Mouse (Mus musculus) neural tube, embryonic 12.5 days (tissue): ENCODE measurements at regions not wholly inside any gene's neighbourhood (a gene's known extent, or its start where the extent isn't known, plus 50 kb on each side); places are given as distances from the start of the nearest gene placed in this dataset.

Source experiments
- ATAC-seq: fragments of 200-750 bp; cut with Nextera tagmentation; 2 replicates; pipeline ENCODE4 v1.8.0; 2017; ENCODE audit warnings: low read depth, mild to moderate bottlenecking, moderate TSS enrichment, moderate library complexity; ENCODE audit not compliant: low FRiP score
- H3K27ac ChIP-seq: fragments of 300-500 bp; sonication (generic); 2 replicates; pipeline ENCODE4 v1.5.1; 2016
- H3K27me3 ChIP-seq: fragments of 300-500 bp; sonication (generic); replicated peaks from 2 replicates; pipeline ENCODE4 v1.6.1; 2016; ENCODE audit warnings: mild to moderate bottlenecking
- H3K36me3 ChIP-seq: fragments of 300-500 bp; sonication (generic); 2 replicates; pipeline ENCODE4 v1.6.1; 2016; ENCODE audit warnings: mild to moderate bottlenecking
- H3K4me1 ChIP-seq: fragments of 300-500 bp; sonication (generic); 2 replicates; pipeline ENCODE4 v1.6.1; 2016
- H3K4me2 ChIP-seq: fragments of 300-500 bp; sonication (generic); replicated peaks from 2 replicates; pipeline ENCODE4 v1.6.1; 2016; ENCODE audit warnings: mild to moderate bottlenecking
- H3K4me3 ChIP-seq: fragments of 300-500 bp; sonication (generic); 2 replicates; pipeline ENCODE4 v1.5.1; 2016
- H3K9ac ChIP-seq: fragments of 300-500 bp; sonication (generic); 2 replicates; pipeline ENCODE4 v1.6.1; 2016; ENCODE audit warnings: mild to moderate bottlenecking
- H3K9me3 ChIP-seq: fragments of 300-500 bp; sonication (generic); 2 replicates; pipeline ENCODE4 v1.6.1; 2016; ENCODE audit warnings: mild to moderate bottlenecking
- WGBS: fragments of 180-500 bp; shearing (Covaris S2); methylation state at CpG from one replicate; pipeline ENCODE4 v1.1.7; 2016; 5-methylcytosine and 5-hydroxymethylcytosine counted together

DNA sequence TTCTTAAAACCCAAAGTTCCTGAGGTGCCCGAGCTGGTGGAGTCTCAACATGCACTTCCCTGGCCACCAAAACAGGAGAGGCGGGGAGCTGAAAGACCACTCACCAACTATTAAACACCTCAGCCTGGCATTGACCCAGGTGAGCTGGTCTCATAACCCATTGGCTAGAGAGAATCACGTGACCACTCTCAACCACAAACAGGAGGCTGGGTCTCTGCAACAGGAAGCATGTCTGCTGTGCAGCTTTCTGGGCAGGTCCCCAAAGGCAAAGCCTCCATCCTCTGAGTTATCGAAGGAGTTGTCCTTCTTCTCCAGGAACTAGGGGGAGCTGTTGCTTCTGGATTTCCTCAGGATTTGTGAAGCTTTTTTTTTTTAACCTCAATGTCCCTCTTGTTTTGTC is 242.5 kb downstream of the 3110018I06Rik start:
- H3K27me3 ChIP-seq, result no peaks in the 10 kb centered on the region
- H3K27ac ChIP-seq, result no peak overlapping the region
- no peak overlapping the region for H3K4me3 ChIP-seq
- no peak overlapping the region for H3K9ac ChIP-seq
- 78% methylated on average over 4 of the region's 4 CpGs for WGBS
- no peak for ATAC-seq
- H3K9me3 ChIP-seq, result no peaks in the 10 kb centered on the region
- no peak overlapping the region for H3K4me2 ChIP-seq
- H3K4me1 ChIP-seq, result no peaks in the 10 kb centered on the region
- no peaks in the 10 kb centered on the region for H3K36me3 ChIP-seq

DNA sequence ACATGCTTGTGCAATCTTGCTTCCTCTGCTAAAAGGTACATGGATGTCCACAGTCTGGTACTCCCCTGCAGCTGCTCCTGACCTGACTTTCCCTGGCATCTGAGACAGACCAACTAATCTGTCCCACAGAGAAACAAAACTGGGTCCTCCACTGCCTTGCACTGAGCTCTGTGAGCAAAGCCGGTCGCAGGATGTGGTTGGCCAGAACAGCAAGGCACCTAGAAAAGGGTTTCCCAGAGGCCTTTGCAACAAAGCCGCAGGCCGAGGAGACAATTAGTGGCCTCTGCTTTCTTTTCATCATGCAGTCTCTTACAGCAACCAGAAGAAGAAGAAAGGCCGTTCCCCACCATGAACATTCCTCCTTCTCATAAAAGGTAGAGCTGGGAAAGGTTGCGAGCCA is 246.1 kb downstream of the 3110018I06Rik start:
- ATAC-seq, result no peak
- no peak overlapping the region for H3K4me3 ChIP-seq
- H3K9ac ChIP-seq, result no peak overlapping the region
- WGBS, result 87% methylated on average over 6 of the region's 6 CpGs
- no peak overlapping the region for H3K4me2 ChIP-seq
- H3K9me3 ChIP-seq, result no peaks in the 10 kb centered on the region
- H3K4me1 ChIP-seq, result no peaks in the 10 kb centered on the region
- H3K27ac ChIP-seq, result no peak overlapping the region
- no peaks in the 10 kb centered on the region for H3K36me3 ChIP-seq
- no peaks in the 10 kb centered on the region for H3K27me3 ChIP-seq

DNA sequence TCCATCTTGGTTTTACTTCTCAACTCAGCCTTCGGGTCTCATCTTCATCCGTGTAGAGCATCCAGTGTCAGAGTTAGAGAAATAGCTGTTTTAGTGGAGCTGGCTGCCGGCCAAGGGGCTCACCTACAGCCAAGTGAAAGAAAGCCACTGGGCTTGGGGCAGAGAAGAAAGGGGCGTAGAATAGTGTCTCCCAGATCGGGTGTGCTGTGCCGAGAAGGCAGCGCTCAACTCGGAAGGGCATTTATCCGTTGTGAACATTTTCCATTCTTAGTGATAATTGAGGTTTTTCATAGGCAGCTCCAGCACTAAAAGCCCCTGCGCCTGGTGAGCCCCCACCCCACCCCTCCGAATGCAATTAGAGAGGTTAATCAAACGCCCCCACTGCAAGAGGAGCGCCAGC is 254.2 kb downstream of the 3110018I06Rik start:
- Histone ChIP-seq H3K9me3 (no peaks in the 10 kb centered on the region), H3K9ac (no peak overlapping the region), H3K27ac (no peak overlapping the region), H3K27me3 (no peaks in the 10 kb centered on the region), H3K4me3 (no peak overlapping the region), H3K4me2 (no peak overlapping the region), H3K36me3 (no peaks in the 10 kb centered on the region), H3K4me1 (no peaks in the 10 kb centered on the region)
- 78% methylated on average over 13 of the region's 13 CpGs for WGBS
- ATAC-seq, result no peak

DNA sequence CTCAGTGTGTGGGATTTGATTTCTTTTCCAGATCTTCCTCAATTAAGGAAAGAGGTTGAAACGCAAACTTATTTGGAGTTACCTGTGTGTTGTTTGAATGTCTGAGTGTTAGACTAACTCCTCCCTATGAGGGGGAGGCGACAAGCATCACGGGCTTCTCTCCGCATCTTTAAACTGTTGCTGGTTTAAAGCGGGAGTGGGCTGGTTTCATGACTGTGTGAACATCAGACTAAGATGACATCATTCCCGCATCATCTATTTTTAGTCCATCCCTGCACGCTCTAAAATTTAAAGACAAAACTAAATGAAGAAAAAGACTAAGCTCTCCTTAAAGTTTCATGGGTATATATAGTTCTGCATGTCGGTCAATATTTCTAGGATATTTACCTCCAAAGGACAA is 256.4 kb downstream of the 3110018I06Rik start:
- Histone ChIP-seq H3K9ac (no peak overlapping the region), H3K4me1 (no peaks in the 10 kb centered on the region), H3K27ac (no peak overlapping the region), H3K4me2 (no peak overlapping the region), H3K4me3 (no peak overlapping the region), H3K36me3 (no peaks in the 10 kb centered on the region), H3K27me3 (no peaks in the 10 kb centered on the region), H3K9me3 (no peaks in the 10 kb centered on the region)
- ATAC-seq, result no peak
- 94% methylated on average over 8 of the region's 8 CpGs for WGBS

DNA sequence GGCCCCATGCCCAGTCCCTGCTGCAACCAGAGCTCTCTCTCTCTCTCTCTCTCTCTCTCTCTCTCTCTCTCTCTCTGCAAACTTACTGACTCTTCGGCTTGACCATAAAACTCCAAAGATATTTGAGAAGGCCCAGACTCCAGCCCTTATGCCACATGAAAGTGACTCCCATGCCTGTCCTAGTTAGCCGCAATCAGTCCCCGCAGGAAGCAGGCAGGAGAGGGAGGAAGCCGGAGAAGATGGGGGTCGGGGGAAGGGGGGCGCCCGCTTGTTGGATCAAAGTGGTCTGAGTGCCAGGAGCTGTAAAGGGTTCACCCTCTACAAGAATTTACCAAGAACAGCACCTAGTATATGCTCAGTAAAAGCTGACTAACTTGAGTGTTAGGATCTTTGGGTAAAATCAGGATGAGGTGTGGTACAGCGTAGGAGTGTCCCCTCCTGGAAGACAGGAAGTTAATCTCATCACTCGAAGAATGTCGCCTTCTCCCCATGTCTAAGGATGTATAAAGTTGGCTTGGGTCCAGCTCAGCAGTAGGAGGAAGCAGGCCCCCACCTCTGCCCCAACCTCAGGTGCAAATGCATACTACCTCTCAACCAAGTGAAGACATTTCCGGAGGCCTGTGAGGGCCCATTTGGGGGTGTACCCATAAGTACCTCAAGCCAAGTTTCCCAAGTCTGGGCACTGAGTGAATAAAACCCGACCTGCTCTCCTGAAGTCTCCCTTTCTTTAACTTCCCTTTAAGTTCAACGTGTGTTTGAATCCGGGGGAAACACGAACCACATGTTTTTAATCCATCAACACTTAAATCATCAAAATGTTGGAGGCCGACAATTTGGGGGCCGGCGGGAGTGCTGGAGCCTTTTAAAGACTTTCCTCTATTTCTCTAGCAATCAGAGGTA is 254.7 kb downstream of the Bcl11b start:
- no peak for ATAC-seq
- H3K4me3 ChIP-seq, result no peak overlapping the region
- peaks cover 10% of the 10 kb centered on the region; the same call in 1 of the 2 replicates for H3K4me1 ChIP-seq
- WGBS, result 78% methylated on average over 18 of the region's 18 CpGs
- H3K9ac ChIP-seq, result no peak overlapping the region
- no peaks in the 10 kb centered on the region for H3K27me3 ChIP-seq
- H3K9me3 ChIP-seq, result no peaks in the 10 kb centered on the region
- H3K27ac ChIP-seq, result no peak overlapping the region
- no peaks in the 10 kb centered on the region for H3K36me3 ChIP-seq
- no peak overlapping the region for H3K4me2 ChIP-seq

DNA sequence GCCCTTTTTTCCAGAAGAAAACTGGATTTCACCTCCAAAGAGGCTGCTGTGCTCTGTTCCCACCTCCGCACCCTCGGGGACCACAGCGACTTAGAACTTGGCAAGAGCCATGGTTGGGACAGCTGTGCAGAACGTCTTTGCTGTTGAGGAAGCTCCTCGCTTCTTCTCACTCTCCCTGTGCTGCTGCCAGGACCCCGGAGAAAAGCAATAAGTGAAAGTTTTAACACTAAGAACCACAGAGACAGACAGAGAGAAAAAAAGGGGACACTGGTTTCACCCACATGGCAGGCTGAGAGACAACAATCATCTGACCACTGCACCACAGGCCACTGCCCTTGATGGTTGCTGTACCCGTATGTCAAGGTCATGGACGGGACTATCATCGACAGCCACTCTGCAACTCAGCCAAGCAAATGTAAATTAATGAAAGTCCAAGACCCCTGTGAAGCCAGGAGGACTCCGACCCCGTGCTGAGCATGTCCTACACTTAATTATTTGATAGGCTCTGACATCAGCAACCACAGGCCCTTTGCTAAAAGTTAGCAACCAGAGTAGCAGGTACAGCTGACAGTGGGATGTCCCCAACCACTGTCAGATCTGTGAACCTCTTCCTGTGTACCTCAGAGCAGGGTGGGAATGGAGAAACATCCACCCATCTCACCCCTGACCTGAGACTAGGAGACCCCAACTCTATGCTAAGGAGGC is 253.9 kb downstream of the Bcl11b start:
- WGBS, result 84% methylated on average over 11 of the region's 11 CpGs
- peaks cover 10% of the 10 kb centered on the region; the same call in 1 of the 2 replicates for H3K4me1 ChIP-seq
- H3K4me3 ChIP-seq, result no peak overlapping the region
- H3K9me3 ChIP-seq, result no peaks in the 10 kb centered on the region
- H3K27ac ChIP-seq, result no peak overlapping the region
- H3K4me2 ChIP-seq, result no peak overlapping the region
- ATAC-seq, result no peak
- no peaks in the 10 kb centered on the region for H3K27me3 ChIP-seq
- H3K9ac ChIP-seq, result no peak overlapping the region
- H3K36me3 ChIP-seq, result no peaks in the 10 kb centered on the region

DNA sequence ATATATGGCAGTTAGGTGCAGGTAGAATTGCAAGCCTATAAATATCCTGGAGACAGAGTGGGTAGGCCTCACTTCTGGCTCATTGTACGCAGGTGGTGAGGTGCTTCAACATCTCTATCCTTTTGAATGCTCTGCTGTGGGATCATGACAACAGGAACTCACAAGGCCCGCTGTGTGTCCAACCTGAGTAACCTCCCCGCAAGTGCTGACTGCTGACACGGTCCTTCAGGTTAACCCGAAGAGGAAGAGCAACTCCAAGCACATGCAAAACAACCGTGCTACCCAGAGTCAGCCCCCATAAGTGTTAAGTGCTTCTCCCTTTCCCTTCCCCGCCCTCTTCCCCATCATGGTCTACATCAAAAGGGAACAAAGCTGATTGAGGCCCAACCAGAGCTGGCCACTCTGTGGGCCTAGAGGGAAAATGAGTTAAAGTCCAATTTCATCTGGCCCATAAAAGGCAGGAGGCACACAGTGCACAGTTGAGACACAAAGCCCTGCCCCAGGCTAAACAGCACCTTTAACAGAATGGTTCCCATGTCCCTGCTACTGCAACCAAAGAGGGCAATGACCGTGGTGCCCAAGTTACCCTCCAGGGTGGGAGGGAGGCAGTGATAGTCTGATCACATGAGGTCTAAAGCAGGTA is 253.0 kb downstream of the Bcl11b start:
- no peak overlapping the region for H3K27ac ChIP-seq
- no peak overlapping the region for H3K4me3 ChIP-seq
- H3K4me2 ChIP-seq, result no peak overlapping the region
- no peaks in the 10 kb centered on the region for H3K9me3 ChIP-seq
- no peak for ATAC-seq
- no peak overlapping the region for H3K9ac ChIP-seq
- peaks cover 10% of the 10 kb centered on the region; the same call in 1 of the 2 replicates for H3K4me1 ChIP-seq
- 73% methylated on average over 8 of the region's 8 CpGs for WGBS
- H3K36me3 ChIP-seq, result no peaks in the 10 kb centered on the region
- no peaks in the 10 kb centered on the region for H3K27me3 ChIP-seq

DNA sequence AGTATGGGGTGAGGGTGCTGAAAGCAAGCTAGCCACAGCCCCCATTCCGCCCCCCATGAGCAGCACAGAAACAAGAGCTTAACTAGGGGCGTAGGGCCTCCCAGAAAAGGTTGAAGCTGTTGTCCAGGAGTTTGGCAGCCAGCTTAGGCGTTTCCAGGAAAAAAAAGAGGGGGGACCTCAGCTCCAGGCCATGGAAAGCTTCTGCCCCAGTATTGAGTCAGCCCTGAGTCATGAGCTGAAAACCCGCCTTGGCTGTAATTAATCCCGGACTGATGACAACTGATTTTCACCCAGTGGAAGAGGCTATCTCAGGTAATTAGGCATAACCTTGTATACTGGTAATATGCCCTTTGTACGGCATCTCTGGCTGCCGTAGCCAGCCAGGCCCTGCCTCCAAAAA is 251.3 kb downstream of the Bcl11b start:
- no peaks in the 10 kb centered on the region; the same call in 1 of the 2 replicates for H3K27me3 ChIP-seq
- no peak overlapping the region for H3K4me2 ChIP-seq
- H3K4me3 ChIP-seq, result no peak overlapping the region
- no peaks in the 10 kb centered on the region for H3K9me3 ChIP-seq
- H3K27ac ChIP-seq, result no peak overlapping the region
- no peaks in the 10 kb centered on the region for H3K36me3 ChIP-seq
- 71% methylated on average over 7 of the region's 7 CpGs for WGBS
- H3K9ac ChIP-seq, result no peak overlapping the region
- no peak for ATAC-seq
- peaks cover 10% of the 10 kb centered on the region; the same call in 1 of the 2 replicates for H3K4me1 ChIP-seq

DNA sequence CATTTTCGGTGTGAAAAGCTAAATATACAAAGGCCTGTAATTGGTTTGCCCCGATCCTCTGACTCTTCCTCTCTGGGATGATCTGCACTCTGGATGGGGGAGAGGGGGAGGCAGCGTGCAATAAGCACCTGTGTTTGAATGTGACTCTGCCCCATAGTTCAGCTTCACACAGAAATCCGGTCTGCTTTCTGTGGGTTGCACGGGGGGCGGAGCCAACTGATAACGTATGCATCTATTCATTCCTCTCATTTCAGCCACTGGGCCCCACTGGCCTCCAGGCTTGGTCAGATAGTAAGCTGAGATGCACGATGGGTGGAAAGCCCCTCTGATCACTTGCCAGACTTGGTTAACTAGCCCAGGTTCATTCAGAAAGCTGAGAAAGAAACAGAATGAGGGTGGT is 250.8 kb downstream of the Bcl11b start:
- H3K4me2 ChIP-seq, result no peak overlapping the region

DNA sequence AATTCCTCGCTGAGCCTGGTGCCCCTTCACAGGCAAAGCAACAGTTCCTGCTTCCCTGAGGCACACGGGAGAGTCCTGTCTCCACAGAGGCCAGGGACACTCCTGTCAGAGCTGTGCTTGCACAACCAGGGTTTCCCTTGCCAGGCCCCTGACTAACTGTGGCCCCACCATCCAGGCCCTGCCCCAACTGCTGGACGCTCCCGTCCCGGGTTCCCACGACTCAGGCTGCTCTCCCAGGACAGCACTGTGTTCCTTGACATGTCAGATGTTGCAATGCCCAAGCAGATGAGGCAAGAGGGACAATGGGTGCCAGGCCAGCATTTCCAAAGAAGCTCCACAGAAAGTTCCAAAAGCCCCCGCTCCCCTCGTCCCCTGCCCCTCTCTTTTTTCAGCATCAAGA is 250.4 kb downstream of the Bcl11b start:
- Histone ChIP-seq H3K9me3 (no peaks in the 10 kb centered on the region), H3K36me3 (no peaks in the 10 kb centered on the region), H3K4me1 (peaks cover 13% of the 10 kb centered on the region), H3K27ac (no peak overlapping the region), H3K4me2 (no peak overlapping the region), H3K27me3 (no peaks in the 10 kb centered on the region; the same call in 1 of the 2 replicates), H3K4me3 (no peak overlapping the region), H3K9ac (no peak overlapping the region)
- WGBS, result 61% methylated on average over 8 of the region's 8 CpGs
- no peak for ATAC-seq

More for the DNA sequence above, 250.8 kb downstream of the Bcl11b start:
- H3K4me1 ChIP-seq, result peaks cover 10% of the 10 kb centered on the region; the same call in 1 of the 2 replicates
- H3K9me3 ChIP-seq, result no peaks in the 10 kb centered on the region
- ATAC-seq, result no peak
- no peak overlapping the region for H3K27ac ChIP-seq
- H3K27me3 ChIP-seq, result no peaks in the 10 kb centered on the region; the same call in 1 of the 2 replicates
- H3K9ac ChIP-seq, result no peak overlapping the region
- no peak overlapping the region for H3K4me3 ChIP-seq
- 43% methylated on average over 8 of the region's 8 CpGs for WGBS
- no peaks in the 10 kb centered on the region for H3K36me3 ChIP-seq

DNA sequence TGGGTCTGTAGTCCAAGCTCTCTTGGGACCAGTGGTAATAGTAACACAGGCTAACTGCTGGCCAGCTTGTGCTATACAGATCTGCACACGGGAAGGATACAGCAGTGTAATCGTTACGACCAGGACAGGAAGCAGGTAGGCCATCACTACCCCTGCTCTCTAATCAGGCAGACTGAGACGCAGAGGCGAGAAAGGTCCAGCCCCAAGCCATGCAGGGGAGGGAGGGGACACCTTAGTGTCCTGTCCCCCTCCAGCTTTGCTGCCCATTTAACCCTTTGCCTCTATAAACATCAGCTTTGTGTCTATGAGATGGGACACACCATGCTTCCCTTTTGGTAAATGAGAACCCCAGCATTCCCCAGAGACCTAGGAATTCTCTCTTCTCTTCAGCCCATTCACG is 249.9 kb downstream of the Bcl11b start:
- no peak overlapping the region for H3K27ac ChIP-seq
- H3K4me2 ChIP-seq, result no peak overlapping the region
- H3K27me3 ChIP-seq, result no peaks in the 10 kb centered on the region; the same call in 1 of the 2 replicates
- no peak for ATAC-seq
- H3K4me1 ChIP-seq, result peaks cover 18% of the 10 kb centered on the region
- 64% methylated on average over 6 of the region's 6 CpGs for WGBS
- no peak overlapping the region for H3K4me3 ChIP-seq
- no peaks in the 10 kb centered on the region for H3K36me3 ChIP-seq
- H3K9ac ChIP-seq, result no peak overlapping the region
- H3K9me3 ChIP-seq, result no peaks in the 10 kb centered on the region

DNA sequence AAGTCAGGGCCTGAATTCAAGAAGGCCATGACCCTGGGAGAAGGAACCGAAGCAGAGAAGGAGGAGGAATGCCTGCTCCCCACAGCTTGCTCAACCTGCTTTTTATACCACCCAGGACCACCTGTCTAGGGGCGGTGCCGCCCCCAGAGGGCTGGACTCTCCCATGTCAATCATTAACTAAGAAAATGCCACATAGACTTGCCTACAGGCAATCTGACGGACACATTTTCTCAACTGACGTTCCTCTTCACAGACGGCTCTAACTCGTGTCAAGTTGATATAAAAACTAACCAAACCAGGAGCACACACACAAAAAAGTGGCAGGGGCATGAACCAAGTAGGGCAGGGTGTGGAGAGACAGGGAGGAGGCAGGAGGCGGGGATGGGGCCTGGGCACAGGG is 248.5 kb downstream of the Bcl11b start:
- Histone ChIP-seq H3K9ac (no peak overlapping the region), H3K27ac (no peak overlapping the region), H3K9me3 (no peaks in the 10 kb centered on the region), H3K4me1 (peaks cover 21% of the 10 kb centered on the region), H3K27me3 (no peaks in the 10 kb centered on the region; the same call in 1 of the 2 replicates), H3K4me2 (no peak overlapping the region), H3K36me3 (no peaks in the 10 kb centered on the region), H3K4me3 (no peak overlapping the region)
- 85% methylated on average over 8 of the region's 8 CpGs for WGBS
- ATAC-seq, result no peak
